Mouse (Mus musculus) B cell, adult 2 months (primary cell): ENCODE results near the gene Timm44.
A peak's percentile ranks its signal among the peaks of the same experiment; 100 is the strongest.
"Not testable (repeated sequence)": the region's sequence is repeated elsewhere in the genome, so short reads cannot be mapped to it uniquely, and the experiment has no call there.

Source experiments
- DNase-seq, 2 experiments: peaks; one replicate each; pipeline ENCODE4 v3.0.0; 2022

Timm44 gene

DNA sequence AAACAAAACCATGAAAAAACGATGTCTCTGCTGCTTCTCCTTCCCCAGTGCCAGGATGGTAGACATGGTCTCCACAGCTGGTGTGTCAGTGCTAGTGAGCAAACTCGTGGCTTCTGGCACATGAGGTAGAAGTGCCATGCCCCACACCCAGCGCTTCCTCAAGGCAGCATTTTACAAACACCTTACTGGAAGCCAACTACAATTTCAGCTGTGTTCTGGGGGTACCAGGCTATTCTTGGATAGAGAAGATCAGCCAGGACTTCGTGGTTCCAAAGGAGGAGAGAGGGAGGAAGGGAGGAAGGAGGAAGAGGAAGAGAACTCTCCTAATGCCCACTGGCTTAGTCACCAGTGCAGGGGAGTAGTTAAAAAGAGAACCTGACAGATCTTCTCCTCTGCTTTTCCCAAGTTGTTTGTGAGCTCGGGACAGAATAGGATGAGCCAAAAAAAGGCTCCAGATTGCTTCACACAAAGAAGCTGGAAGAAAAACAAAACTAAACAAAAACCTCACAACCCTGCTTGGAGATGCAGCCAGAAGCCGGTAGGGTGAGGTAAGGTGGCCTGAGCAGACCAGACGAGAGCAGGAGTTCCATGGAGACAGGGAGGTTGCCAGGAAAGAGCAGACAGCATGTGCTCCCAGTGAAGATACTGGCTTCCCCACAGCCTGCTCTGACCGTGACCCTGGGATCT is 12.5 kb downstream of the Timm44 start:
- no peak for DNase-seq

DNA sequence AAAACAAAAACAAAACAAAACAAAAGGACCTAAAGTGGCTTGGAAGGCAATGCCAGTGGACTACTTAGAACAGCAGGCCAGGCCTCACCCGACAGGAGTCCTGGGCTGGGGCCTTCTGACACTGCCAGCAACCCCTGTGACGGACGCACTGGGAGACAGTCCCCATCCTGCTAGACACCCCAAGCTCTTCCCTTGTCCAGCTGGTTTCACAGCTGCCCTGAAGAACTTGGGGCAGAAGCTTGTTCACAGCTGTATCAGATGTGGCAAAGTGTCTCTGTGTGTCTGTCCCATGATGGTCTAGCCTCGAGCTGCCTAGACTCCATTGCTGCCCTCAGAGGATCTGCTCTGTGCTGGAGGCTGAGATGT is 15.9 kb downstream of the Timm44 start:
- DNase-seq: no peak

- DNase-seq: peak; percentile 94 to 95
Measured at GRCm38 (mm10) chr8:4259125-4259804, 16.4 kb downstream of the Timm44 start, which contains the start of gene Ctxn1. Gene Ctxn1, minus strand, starts transcription at chr8:4259274.

- peak; percentile 39 to 50 for DNase-seq
Measured at GRCm38 (mm10) chr8:4258678-4259077, 17.0 kb downstream of the Timm44 start.

GRCm38 (mm10) chr8:4258233-4258632 is 17.5 kb downstream of the Timm44 start:
- peak; percentile 87 to 88 for DNase-seq

DNA sequence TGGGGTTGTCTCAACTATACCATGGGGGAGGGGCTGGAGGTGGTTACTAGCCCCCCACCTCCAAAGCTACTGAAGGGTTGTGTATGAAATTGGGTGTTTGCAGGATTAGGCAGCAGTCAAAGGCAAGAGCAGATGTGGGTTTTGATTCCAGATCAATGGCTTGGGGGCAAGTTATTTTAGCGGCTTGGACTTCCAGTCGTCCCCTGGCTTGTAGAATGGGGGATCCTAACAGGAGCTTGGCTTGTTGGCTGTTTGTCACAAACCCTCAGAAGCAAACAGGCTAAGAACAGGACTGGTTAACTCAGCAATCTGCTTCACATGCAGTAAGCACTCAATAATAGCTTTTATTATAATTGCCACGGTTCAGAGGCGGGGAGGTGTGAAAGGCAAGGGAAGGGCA is 18.4 kb downstream of the Timm44 start:
- DNase-seq: no peak

GRCm38 (mm10) chr8:4256911-4257310 is 18.8 kb downstream of the Timm44 start:
- DNase-seq: no peak

DNA sequence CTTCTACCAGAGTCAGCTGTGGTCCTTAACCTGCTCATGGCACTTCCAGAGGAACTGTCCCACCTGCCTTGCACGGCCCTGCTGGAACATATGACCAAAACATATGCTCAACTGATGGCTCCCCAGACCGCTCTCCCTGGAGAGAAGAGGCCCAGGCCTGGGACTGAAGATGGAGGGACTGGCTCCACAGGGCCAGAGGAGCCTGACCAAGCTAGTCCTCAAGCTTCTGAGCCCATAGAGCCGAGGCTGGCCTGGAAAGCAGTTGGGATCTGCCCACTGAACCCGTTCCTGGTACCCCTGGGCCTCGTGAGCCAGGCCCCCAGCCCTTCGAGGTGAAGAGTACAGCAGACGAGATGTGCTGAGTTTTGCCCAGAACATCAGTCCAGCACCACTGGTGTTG is 20.2 kb downstream of the Timm44 start:
- DNase-seq: not testable (repeated sequence)

DNA sequence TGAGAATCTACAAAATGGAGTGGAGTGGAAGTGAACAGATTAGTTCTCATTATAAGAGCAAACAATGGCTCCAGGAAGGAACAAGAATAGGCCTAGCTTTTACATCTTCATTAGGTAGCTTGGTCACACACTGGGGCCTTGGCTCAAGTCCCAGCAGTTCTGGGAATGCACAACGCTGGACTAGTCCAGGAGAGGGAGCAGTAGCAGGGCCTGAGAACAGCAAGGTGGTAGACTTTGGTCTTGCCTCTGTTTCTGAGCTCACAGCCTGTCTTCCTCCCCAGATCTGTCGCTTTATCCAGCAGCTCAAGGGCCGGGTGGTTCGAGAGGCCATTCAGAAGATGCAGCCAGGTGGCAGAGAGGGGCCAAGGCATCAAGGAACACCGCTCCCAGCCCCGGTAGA is 21.7 kb downstream of the Timm44 start:
- DNase-seq: no peak

- peak; percentile 96 to 97 for DNase-seq
Measured at GRCm38 (mm10) chr8:4252934-4253841, 22.5 kb downstream of the Timm44 start, which contains the start of gene Snapc2. Gene Snapc2, plus strand, starts transcription at chr8:4253080.

GRCm38 (mm10) chr8:4252116-4252760 is 23.5 kb downstream of the Timm44 start:
- DNase-seq: no peak

DNA sequence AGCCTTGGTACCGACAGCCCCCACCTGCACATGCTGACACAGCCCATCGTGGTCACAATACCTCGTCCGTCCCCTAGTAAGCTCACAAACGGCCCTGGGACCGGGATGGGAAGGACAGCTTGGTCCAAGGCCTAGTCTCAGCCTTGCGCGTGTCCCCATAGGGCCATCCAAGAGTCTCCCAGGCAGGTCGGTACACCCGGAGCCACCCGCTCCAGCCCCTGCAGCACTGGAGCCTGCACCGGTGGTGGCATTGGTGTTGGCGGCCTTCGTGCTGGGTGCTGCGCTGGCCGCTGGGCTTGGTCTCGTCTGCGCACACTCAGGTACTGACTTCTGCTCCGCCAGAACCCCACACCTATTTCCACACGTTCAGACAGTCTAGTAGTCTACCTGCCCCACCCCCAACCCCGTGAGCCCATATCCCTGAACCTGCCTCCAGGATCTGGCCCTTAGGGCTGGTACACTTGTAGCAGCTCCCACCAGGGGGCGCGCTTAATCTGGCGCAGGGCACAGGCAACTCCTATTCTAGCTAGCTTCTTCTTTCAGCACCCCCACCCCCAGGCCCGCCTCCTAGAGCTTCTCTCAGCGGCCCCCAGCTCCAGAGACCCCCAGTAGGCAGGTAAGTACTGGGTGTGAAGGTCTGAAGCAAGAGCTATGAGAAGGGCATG is 25.3 kb downstream of the Timm44 start:
- peak; percentile 93 for DNase-seq

DNA sequence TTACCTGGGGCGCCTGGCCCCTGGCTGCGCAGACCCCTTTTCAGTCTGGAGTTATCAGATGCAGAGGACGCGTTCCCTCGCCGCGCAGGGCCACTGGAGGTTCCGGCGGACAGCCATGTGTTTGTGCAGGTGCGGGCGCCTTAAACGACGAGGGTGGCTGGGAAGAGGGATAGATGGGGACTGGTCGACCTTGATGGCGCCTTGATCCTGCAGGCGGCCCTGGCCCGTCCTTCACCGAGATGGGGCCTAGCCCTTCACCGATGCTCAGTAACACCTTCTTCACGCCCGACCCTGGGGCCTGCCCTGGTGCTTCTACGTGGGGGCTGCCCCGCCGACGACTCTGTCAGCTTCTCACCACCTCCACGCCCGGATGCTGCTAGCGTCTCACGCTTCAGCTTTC is 26.5 kb downstream of the Timm44 start:
- DNase-seq: no peak

DNA sequence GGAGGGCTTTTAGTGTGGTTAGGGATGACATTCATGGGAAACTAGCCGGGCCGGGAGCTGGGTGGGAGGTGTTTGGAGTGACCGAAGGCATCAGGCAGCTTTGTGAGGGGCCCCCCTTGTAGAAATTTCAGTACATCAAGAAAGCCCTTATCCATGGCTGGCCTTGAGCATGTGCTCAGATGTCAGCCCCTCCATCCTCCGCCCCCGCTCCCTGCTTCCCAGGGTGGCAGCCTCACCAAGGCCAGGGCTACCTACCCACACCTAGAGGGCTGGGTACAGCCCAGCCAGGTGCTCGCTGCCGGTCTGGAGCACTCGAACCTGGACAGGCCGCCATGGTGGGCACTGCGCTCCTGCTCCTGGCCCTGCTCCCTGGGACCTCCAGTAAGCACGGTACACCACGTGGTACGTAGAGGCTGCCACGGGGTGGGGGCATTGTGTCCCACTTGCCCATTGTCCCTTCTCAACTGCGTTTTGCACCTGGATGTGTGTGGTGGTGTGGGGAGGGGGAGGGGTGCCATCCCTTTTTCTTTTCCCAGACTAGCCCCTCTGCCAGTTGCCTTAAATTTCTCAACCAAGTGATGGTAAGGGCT is 27.7 kb downstream of the Timm44 start, which contains the start of gene Tgfbr3l:
Tgfbr3l (plus strand) TSS at position 264 of the 590 bp plus-strand sequence.
- DNase-seq: no peak

DNA sequence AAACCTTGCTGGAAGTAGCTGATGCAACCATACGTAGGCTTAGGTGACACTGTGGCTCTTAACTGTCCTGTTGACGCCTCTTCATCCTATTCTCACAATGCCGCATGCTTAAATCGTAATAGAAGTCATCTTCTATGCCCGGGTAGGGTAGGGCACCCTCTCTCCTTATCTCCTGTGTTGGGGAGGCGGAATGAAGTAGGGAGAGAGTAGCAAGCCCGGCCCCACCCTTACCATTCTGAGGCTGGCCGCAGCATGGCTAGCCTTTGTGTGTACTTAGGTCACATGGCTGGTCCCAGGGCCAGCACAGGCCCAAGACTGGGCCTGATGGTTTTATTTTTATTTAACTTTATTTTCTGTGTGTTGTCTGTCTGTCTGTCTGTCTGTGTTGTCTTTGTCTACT is 28.5 kb downstream of the Timm44 start:
- DNase-seq: no peak

DNA sequence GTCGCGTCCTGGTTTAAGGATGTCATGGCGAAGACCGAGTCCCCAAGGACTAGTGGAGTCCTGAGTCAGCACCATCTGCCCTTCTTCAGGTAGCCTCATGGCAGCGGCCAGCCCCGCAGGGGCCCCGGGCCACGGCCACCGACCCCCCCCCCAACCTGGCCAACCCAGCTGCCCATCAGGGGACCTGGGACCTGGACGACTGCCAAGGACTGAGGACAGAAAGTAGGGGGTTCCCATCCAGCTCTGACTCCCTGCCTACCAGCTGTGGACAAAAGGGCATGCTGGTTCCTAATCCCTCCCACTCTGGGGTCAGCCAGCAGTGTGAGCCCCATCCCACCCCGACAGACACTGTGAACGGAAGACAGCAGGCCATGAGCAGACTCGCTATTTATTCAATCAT is 30.0 kb downstream of the Timm44 start:
- DNase-seq: no peak

- DNase-seq: no peak
Measured at GRCm38 (mm10) chr8:4245061-4245460, 30.7 kb downstream of the Timm44 start.

- DNase-seq: no peak
Measured at GRCm38 (mm10) chr8:4239193-4239890, 36.4 kb downstream of the Timm44 start.

DNA sequence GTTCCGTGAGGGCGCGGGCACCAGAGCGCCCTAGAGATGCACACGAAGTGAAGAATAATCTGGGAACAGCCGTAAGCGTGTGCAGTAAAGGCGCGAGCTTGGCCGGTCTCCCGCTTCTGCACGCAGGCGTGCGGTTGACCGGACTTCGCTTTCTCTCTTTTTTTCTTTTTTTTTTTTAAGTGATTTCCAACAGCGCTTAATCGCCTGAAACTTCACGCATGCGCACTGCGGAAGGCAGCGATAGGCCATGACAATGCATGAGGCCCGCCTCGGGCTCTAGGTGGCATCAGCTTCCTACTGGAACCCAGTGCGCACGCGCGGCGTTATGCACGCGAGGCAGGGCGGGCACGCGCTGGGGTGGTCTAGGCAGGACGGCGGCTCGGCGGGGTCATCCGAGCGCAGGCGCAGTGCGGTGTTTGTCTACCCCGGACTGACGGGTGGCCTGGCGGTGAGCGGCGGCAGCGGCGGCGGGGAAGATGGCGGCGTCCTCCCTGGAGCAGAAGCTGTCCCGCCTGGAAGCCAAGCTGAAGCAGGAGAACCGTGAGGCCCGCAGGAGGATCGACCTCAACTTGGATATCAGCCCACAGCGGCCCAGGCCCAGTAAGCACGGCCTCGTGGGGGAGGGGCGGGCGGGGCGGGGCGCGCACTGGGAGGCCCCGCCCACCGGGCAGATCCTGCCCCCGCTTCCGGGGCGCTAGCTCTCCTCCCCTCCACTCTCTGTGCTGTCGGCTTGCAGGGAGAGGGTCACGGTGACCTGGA is 37.1 kb downstream of the Timm44 start, which contains the start of the genes Map2k7 and Gm49320:
Map2k7 (plus strand) TSS at position 307 of the 759 bp plus-strand sequence.
Gm49320 (plus strand) TSS at position 432 of the 759 bp plus-strand sequence.
- DNase-seq: peak; percentile 99

GRCm38 (mm10) chr8:4237814-4238433 is 37.8 kb downstream of the Timm44 start:
- no peak for DNase-seq
